Mouse (Mus musculus): ENCODE measurements at regions not wholly inside any gene's neighbourhood (a gene's known extent, or its start where the extent isn't known, plus 50 kb on each side); places are given as distances from the start of the nearest gene placed in this dataset.

- TF ChIP-seq CTCF (IDR thresholded peaks at IDR 0.05; ENCODE audit: borderline replicate concordance, insufficient read depth, low read depth, low read length) (no peak), POLR2A (IDR thresholded peaks at IDR 0.05; ENCODE audit: borderline replicate concordance, insufficient read depth, low read length) (no peak)
These were observed 69.9 kb upstream of the Syndig1 start for GRCm38 (mm10) chr2:149759151-149759550.

Data from cerebellum, adult 2 months (tissue).